Mouse (Mus musculus) spleen, adult 2 months (tissue): Measurements from ENCODE around the gene Gm49394.

Experiments used
- CTCF ChIP-seq: fragments of 200-500 bp; IDR thresholded peaks from 2 replicates; pipeline ENCODE4 v1.5.1; 2011; ENCODE audit warnings: mild to moderate bottlenecking, inconsistent platforms; ENCODE audit not compliant: insufficient read depth, insufficient read length, insufficient replicate concordance; ENCODE audit errors: extremely low read depth
- POLR2A ChIP-seq: fragments of 200-500 bp; IDR thresholded peaks from 2 replicates; pipeline ENCODE4 v1.6.1; 2011; ENCODE audit warnings: low read depth, low read length, inconsistent platforms

- TF ChIP-seq POLR2A (no peak), CTCF (no peak)
Observed at GRCm38 (mm10) chr7:142657821-142658614, 11.7 kb downstream of the Gm49394 start.
